ENCODE assay signal across 15 mouse cellular contexts in the genomic region with DNA sequence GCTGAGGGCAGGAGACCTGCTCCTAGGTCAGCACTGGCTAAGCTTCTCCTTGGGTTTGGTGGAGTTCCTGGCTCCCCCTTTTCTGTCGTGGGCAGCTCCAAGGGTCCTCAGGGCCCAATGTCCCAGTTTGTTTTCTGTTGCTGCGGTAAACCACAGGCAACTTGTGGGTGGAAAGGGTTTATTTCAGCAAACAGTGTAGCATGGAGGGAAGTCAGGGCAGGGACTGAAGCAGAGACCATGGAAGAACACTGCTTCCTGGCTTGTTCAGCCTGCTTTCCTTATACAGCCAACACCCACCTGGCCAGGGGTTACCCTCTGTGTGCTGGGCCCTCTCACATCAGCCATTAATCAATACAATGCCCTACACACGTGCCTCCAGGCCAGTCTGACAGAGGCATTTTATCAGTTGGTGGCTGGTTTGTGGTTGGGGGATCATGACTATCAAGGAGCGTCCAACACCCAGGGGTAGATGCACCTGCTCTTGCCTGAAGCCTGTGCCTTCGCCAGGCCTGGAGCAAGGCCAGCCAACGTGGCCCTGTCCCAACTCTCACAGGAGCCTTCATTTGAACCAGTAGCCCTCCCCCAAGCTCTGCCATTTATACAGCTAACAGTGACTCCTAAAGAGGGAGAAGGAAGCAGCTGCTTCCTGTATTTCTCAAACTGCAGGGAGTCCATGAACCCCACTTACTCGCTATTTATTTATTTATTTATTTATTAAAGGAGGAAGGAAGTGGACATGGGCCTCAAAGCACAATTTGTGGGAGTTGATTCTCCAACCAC. TPM values are rescaled to one million over a fixed set of nuclear protein-coding genes. Genes with fewer than 3 reads are reported as not detected.
DNase-seq lines count a peak whose midpoint lies in the region; ATAC-seq lines count a peak whose summit lies in the region.
"Had no signal": no experiment of that assay in that cellular context is flagged by ENCODE, and none has a peak within 500 bp of the region (broad histone marks: within the 10 kb centered on the region; RNA-seq: fewer than 3 reads in every experiment).

No protein-coding gene starts in this region.

- 0 out of 2 replicates have a peak overlapping the region, but pooled peaks have one; percentile 2 for H3K27ac ChIP-seq in lung, embryonic 16.5 days (ENCODE audit: low read length)
- peak overlapping the region; percentile 58 for H3K27ac ChIP-seq in macrophage
- H3K27ac ChIP-seq in forebrain, embryonic 15.5 days (replicated peaks): no peak overlapping the region
- H3K27ac ChIP-seq: embryonic facial prominence, embryonic 12.5 days; limb, embryonic 15.5 days; stomach, embryonic 15.5 days had no signal

- H3K4me1 ChIP-seq in lung, embryonic 16.5 days (replicated peaks; ENCODE audit: control insufficient read depth, insufficient read depth, low read length): peaks cover 15% of the 10 kb centered on the region
- H3K4me1 ChIP-seq in forebrain, embryonic 15.5 days: peaks cover 49% of the 10 kb centered on the region

- WGBS in lung, embryonic 16.5 days: 38% methylated on average over 7 of the region's 7 CpGs
- WGBS in macrophage (ENCODE audit: missing documents): 1% methylated on average over 7 of the region's 7 CpGs
- 56% methylated on average over 7 of the region's 7 CpGs for WGBS in forebrain, embryonic 15.5 days

- no peaks in the 10 kb centered on the region for H3K9me3 ChIP-seq in lung, embryonic 16.5 days (ENCODE audit: control insufficient read depth, low read length)
- H3K9me3 ChIP-seq in forebrain, embryonic 15.5 days: no peaks in the 10 kb centered on the region
- H3K9me3 ChIP-seq: embryonic facial prominence, embryonic 12.5 days; limb, embryonic 15.5 days; stomach, embryonic 15.5 days had no signal

- H3K79me2 ChIP-seq in macrophage (ENCODE audit: inconsistent target): no peaks in the 10 kb centered on the region

- DNase-seq in heart, adult 8-10 months (ENCODE audit: low spot score): peak; percentile 26
- no peak for DNase-seq in heart, postnatal 25 days (ENCODE audit: low spot score)
- no peak for DNase-seq in lung, postnatal 25 days (ENCODE audit: low spot score)
- DNase-seq in cerebellum, adult 18-20 months: peak; percentile 87 to 88
- DNase-seq in right cerebral cortex, adult 2 months (ENCODE audit: low spot score in 2 of 2): no peak

- H3K36me3 ChIP-seq in lung, embryonic 16.5 days (ENCODE audit: control insufficient read depth, insufficient read depth, low read length): no peaks in the 10 kb centered on the region
- H3K36me3 ChIP-seq in macrophage (ENCODE audit: inconsistent target): no peaks in the 10 kb centered on the region
- no peaks in the 10 kb centered on the region for H3K36me3 ChIP-seq in forebrain, embryonic 15.5 days
- H3K36me3 ChIP-seq: embryonic facial prominence, embryonic 12.5 days; limb, embryonic 15.5 days; stomach, embryonic 15.5 days had no signal

- intact Hi-C loops in heart, postnatal 25 days (cut with DNase I): no loop called here

- ATAC-seq in lung, embryonic 16.5 days (ENCODE audit: low read depth): no peak
- ATAC-seq in forebrain, embryonic 15.5 days (replicated peaks): no peak
- ATAC-seq: activated CD4-positive, CD25-positive, alpha-beta regulatory T cell, adult 4 months; CD4-positive, CD25-positive, alpha-beta regulatory T cell, adult 4 months had no signal

- H3K9ac ChIP-seq in lung, embryonic 16.5 days (ENCODE audit: low read length): no peak overlapping the region
- H3K9ac ChIP-seq in forebrain, embryonic 15.5 days (replicated peaks): no peak overlapping the region
- H3K9ac ChIP-seq: embryonic facial prominence, embryonic 12.5 days; stomach, embryonic 15.5 days had no signal

- H3K4me3 ChIP-seq in lung, embryonic 16.5 days (ENCODE audit: low read length): no peak overlapping the region
- no peak overlapping the region for H3K4me3 ChIP-seq in macrophage (ENCODE audit: inconsistent target)
- H3K4me3 ChIP-seq in forebrain, embryonic 15.5 days: no peak overlapping the region
- H3K4me3 ChIP-seq: embryonic facial prominence, embryonic 12.5 days; limb, embryonic 15.5 days; stomach, embryonic 15.5 days had no signal

- H3K4me2 ChIP-seq in lung, embryonic 16.5 days (ENCODE audit: low read depth, low read length): no peak overlapping the region
- no peak overlapping the region for H3K4me2 ChIP-seq in forebrain, embryonic 15.5 days (replicated peaks)
- H3K4me2 ChIP-seq: embryonic facial prominence, embryonic 12.5 days; limb, embryonic 15.5 days; stomach, embryonic 15.5 days had no signal

- no peaks in the 10 kb centered on the region for H3K27me3 ChIP-seq in lung, embryonic 16.5 days (ENCODE audit: control insufficient read depth, insufficient read depth, low read depth, low read length)
- H3K27me3 ChIP-seq in forebrain, embryonic 15.5 days: no peaks in the 10 kb centered on the region
- H3K27me3 ChIP-seq: embryonic facial prominence, embryonic 12.5 days; limb, embryonic 15.5 days; stomach, embryonic 15.5 days had no signal

RNA-seq across cellular contexts. Expression of gene Kcnip3, which starts 2.2 kb away (rescaled TPM):
- 1 to 10 TPM in 3 of 4 experiments, under 1 TPM in 1; 0.86 to 1.3 (median 1.2) TPM for total RNA-seq in heart, adult 8-10 months (2022)
- 1 to 10 TPM; 1.1 to 1.7 TPM for total RNA-seq in heart, postnatal 25 days (2021)
- polyA plus RNA-seq in lung, embryonic 16.5 days (2015; fragmentation: Nextera tagmentation; extraction: Ambion mirVana): 2.5 and 3.4 TPM in 2 replicates
- under 1 TPM in 1 of 26 experiments, not detected in 25; 0.47 TPM for total RNA-seq in macrophage (2018; cell fraction: chromatin; rRNA removed)
- total RNA-seq in macrophage (2018; cell fraction: cytosol; rRNA removed): not detected
- not detected for total RNA-seq in macrophage (2018; cell fraction: nucleus; rRNA removed)
- polyA plus RNA-seq in macrophage (2018): not detected in 3 replicates
- polyA plus RNA-seq in forebrain, embryonic 15.5 days (2015; fragmentation: Nextera tagmentation; extraction: Ambion mirVana): 8.3 and 8.6 TPM in 2 replicates
- polyA plus RNA-seq: CD4-positive, CD25-positive, alpha-beta regulatory T cell, adult 4 months had no signal

RNA-seq across cellular contexts. Expression of gene Prom2, which starts 17.1 kb away (rescaled TPM):
- total RNA-seq in heart, adult 8-10 months (2022): under 1 TPM; 0.12 to 0.88 (median 0.25) TPM
- total RNA-seq in heart, postnatal 25 days (2021): not detected
- polyA plus RNA-seq in lung, embryonic 16.5 days (2015; fragmentation: Nextera tagmentation; extraction: Ambion mirVana): 3.4 and 3.5 TPM in 2 replicates
- total RNA-seq in macrophage (2018; cell fraction: chromatin; rRNA removed): not detected
- not detected for total RNA-seq in macrophage (2018; cell fraction: cytosol; rRNA removed)
- total RNA-seq in macrophage (2018; cell fraction: nucleus; rRNA removed): not detected
- not detected in 3 replicates for polyA plus RNA-seq in macrophage (2018)
- not detected in 2 replicates for polyA plus RNA-seq in forebrain, embryonic 15.5 days (2015; fragmentation: Nextera tagmentation; extraction: Ambion mirVana)
- total RNA-seq: gastrocnemius, adult 18-20 months had no signal
- polyA plus RNA-seq: activated CD4-positive, CD25-positive, alpha-beta regulatory T cell, adult 4 months; CD4-positive, CD25-positive, alpha-beta regulatory T cell, adult 4 months; neural tube, embryonic 14.5 days had no signal

Comparison
In these comparisons a context has a peak if more than half of its experiments do, and no peak if none do; other contexts are left out.
1. DNase-seq: peak in heart, adult 8-10 months (single experiment) and cerebellum, adult 18-20 months (2 of 2); none in heart, postnatal 25 days (single experiment), lung, postnatal 25 days (single experiment) and right cerebral cortex, adult 2 months (0 of 2).